Mouse (Mus musculus): ENCODE measurements around the gene Bag1. TPM values are rescaled to one million over a fixed set of nuclear protein-coding genes. Genes with fewer than 3 reads are reported as not detected.
"Not testable (repeated sequence)": the region's sequence is repeated elsewhere in the genome, so short reads cannot be mapped to it uniquely, and the experiment has no call there.

The Bag1 gene
- polyA plus RNA-seq, 1 experiment from 2014 or later = 239 TPM

DNA sequence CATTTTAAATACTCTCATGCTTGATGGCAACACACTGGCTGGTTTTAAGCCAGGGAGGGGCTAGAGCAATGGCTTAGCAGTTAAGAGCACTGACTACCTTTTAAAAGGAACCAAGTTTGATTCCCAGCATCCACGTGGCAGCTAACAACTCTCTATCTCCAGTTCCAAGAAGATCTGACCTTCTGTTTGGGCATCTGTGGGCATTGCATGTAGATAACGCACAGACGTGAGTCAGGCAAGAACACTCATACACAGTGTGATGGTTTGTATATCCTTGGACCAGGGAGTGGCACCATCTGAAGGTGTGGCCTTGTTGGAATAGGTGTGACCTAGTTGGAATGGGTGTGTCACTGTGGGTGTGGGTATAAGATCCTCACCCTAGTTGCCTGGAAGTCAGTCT, 13.7 kb downstream of the Bag1 start:
- ATAC-seq (ENCODE audit: insufficient number of reproducible peaks, insufficient read depth, low FRiP score, low TSS enrichment, low read depth); H3K27ac ChIP-seq; H3K4me1 ChIP-seq (replicated peaks); H3K4me3 ChIP-seq (replicated peaks); H3K9me3 ChIP-seq; H3K4me2 ChIP-seq; H3K9ac ChIP-seq (replicated peaks); H3K27me3 ChIP-seq: not testable (repeated sequence)
- peaks cover 77% of the 10 kb centered on the region for H3K36me3 ChIP-seq
- WGBS = 89% methylated on average over 3 of the region's 3 CpGs

DNA sequence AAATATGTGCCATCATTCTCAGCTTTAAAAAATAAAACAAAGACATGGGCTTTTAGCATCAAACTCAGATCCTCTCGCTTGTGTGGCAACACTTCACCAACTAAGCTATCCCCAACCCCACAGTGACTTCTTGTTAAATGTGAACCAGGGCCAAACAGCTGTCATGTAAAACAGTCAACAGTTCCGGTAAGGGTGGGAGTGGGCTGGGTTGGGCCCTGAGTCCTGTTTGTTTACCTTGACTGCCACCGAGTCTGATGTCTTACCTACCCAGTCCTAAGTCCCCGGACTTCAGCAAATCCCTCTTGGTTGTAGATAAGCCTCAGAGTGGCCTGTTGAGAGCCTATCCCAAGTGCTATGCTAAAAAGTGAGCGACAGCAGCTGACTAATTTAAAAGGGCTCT, 14.4 kb downstream of the Bag1 start:
- H3K36me3 ChIP-seq = peaks cover 70% of the 10 kb centered on the region
- H3K27me3 ChIP-seq = no peaks in the 10 kb centered on the region
- H3K4me3 ChIP-seq (replicated peaks) = no peak overlapping the region
- ATAC-seq (ENCODE audit: insufficient number of reproducible peaks, insufficient read depth, low FRiP score, low TSS enrichment, low read depth) = no peak
- no peak overlapping the region for H3K4me2 ChIP-seq
- H3K9me3 ChIP-seq = no peaks in the 10 kb centered on the region
- no peak overlapping the region for H3K9ac ChIP-seq (replicated peaks)
- no peak overlapping the region for H3K27ac ChIP-seq
- WGBS = 91% methylated on average over 5 of the region's 5 CpGs
- no peaks in the 10 kb centered on the region for H3K4me1 ChIP-seq (replicated peaks)

DNA sequence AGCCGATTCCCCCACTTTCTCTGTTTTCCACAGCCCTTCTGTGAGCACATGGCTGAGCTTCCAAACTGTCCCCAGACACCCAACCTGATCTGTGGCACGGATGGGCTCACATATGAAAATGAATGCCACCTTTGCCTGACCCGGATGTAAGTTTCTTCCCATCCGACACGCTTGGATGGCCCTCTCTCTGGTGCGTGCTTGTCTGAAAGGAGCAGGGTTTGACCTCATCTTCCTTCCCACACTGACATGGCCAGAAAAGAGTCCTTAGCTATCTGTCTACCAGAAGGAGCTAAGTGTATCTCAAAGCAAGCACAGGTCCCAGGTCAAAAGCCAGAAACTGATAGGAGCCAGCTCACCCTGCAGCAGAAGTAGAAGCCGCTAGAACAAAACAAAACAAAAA, 19.0 kb downstream of the Bag1 start:
- no peak overlapping the region for H3K9ac ChIP-seq (replicated peaks)
- no peaks in the 10 kb centered on the region for H3K9me3 ChIP-seq
- no peak for ATAC-seq (ENCODE audit: insufficient number of reproducible peaks, insufficient read depth, low FRiP score, low TSS enrichment, low read depth)
- H3K4me1 ChIP-seq (replicated peaks) = no peaks in the 10 kb centered on the region
- WGBS = 85% methylated on average over 7 of the region's 7 CpGs
- no peak overlapping the region for H3K4me3 ChIP-seq (replicated peaks)
- no peak overlapping the region for H3K4me2 ChIP-seq
- no peak overlapping the region for H3K27ac ChIP-seq
- H3K27me3 ChIP-seq = no peaks in the 10 kb centered on the region
- peaks cover 26% of the 10 kb centered on the region for H3K36me3 ChIP-seq

DNA sequence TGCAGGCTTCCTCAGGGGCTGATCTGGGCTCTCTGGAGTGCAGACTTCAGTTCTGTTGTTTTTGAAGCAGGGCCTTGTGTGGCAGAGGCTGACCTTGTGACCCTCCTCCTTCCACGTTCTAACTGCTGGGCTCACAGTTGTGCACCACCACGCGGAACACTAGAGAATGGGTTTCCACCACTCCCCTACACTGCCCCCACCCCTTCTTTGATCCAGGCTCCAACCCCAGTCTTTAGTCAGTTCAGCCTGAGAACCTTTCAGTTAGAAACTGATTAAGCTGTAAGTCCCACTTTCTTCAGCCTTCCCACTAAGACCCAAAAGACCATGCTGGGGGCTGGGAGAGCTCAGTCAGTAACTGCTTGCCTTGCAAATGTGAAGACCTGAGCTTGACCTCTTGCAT, 22.5 kb downstream of the Bag1 start:
- no peaks in the 10 kb centered on the region for H3K27me3 ChIP-seq
- WGBS = 63% methylated on average over 3 of the region's 3 CpGs
- H3K4me1 ChIP-seq (replicated peaks) = no peaks in the 10 kb centered on the region
- no peak overlapping the region for H3K9ac ChIP-seq (replicated peaks)
- no peaks in the 10 kb centered on the region for H3K9me3 ChIP-seq
- H3K36me3 ChIP-seq = no peaks in the 10 kb centered on the region
- H3K4me3 ChIP-seq (replicated peaks) = no peak overlapping the region
- no peak overlapping the region for H3K27ac ChIP-seq
- no peak for ATAC-seq (ENCODE audit: insufficient number of reproducible peaks, insufficient read depth, low FRiP score, low TSS enrichment, low read depth)
- H3K4me2 ChIP-seq = no peak overlapping the region

DNA sequence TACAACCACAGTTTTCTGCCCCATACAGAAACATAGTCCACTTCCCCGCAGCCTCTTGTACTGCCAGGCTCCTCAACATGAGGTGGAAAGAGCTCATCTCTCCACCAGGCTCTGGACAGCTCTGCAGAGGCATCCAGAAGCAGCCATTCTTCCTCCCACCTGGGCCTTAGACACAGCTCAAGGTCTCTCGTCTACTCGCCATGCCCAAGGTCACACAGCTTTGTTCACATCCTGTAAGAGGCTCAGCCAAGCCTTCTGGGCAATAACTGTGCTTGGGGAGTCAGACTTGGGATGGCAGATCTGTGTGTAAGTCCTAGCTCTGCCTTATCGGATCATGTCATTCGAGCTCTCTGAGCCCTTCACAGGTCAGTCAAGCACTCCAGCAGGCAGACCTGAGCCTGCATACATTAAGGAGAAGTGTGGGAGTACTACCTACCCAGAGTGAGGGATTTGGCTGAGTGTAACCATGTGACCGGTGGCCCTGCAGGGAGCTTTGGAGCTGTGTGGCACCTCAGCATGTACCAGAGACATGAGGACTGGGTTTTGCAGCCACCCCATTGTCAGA, 24.9 kb downstream of the Bag1 start:
- H3K4me2 ChIP-seq = no peak overlapping the region
- 72% methylated on average over 6 of the region's 6 CpGs for WGBS
- H3K4me3 ChIP-seq (replicated peaks) = no peak overlapping the region
- H3K27me3 ChIP-seq = no peaks in the 10 kb centered on the region
- no peak overlapping the region for H3K27ac ChIP-seq
- H3K9me3 ChIP-seq = no peaks in the 10 kb centered on the region
- H3K36me3 ChIP-seq = no peaks in the 10 kb centered on the region
- no peak overlapping the region for H3K9ac ChIP-seq (replicated peaks)
- no peaks in the 10 kb centered on the region for H3K4me1 ChIP-seq (replicated peaks)
- ATAC-seq (ENCODE audit: insufficient number of reproducible peaks, insufficient read depth, low FRiP score, low TSS enrichment, low read depth) = no peak

DNA sequence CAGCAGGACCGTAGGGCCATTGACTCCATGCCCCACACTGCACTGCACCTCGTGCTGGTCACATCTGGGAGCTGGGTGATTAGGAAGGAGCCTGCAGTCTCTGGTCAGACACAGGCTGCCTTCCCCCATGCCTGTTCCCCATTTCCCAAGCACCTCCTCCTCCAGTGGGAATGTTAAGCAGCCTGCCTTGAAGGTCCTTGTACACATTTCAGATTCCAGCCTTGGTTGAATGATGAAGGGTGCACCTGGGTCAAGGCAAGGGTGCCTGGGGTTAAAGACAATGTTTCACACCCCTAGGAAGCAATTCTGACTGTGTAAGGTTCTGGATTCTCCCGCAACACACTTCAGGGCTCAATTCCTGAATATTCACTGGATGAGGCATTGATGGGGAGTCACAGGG, 26.8 kb downstream of the Bag1 start:
- H3K4me2 ChIP-seq = no peak overlapping the region
- no peaks in the 10 kb centered on the region for H3K4me1 ChIP-seq (replicated peaks)
- H3K27ac ChIP-seq = no peak overlapping the region
- 61% methylated on average over 3 of the region's 3 CpGs for WGBS
- no peaks in the 10 kb centered on the region for H3K27me3 ChIP-seq
- no peak overlapping the region for H3K4me3 ChIP-seq (replicated peaks)
- no peaks in the 10 kb centered on the region for H3K36me3 ChIP-seq
- H3K9me3 ChIP-seq = no peaks in the 10 kb centered on the region
- no peak overlapping the region for H3K9ac ChIP-seq (replicated peaks)
- ATAC-seq (ENCODE audit: insufficient number of reproducible peaks, insufficient read depth, low FRiP score, low TSS enrichment, low read depth) = no peak

DNA sequence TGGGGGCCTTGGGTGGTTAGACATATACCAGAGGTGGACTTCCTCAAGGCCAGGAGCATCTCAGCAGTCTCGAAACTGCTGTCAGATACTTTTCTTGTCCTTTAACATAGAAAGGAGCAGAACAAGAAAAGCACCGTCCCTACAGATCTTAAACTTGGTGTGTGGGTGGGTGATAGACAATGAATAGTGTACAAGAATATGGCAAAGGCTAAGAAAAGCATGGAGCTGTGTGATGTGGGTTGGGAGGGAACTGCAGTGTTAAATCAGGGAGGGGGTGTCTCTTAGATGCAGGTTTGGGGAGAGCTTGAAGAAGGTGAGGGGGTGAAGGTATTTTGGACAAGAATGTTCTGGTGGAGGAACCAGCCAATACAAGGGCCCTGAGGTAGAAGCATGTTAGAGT, 27.5 kb downstream of the Bag1 start:
- no peak overlapping the region for H3K27ac ChIP-seq
- no peak overlapping the region for H3K9ac ChIP-seq (replicated peaks)
- H3K4me3 ChIP-seq (replicated peaks) = no peak overlapping the region
- no peaks in the 10 kb centered on the region for H3K9me3 ChIP-seq
- no peaks in the 10 kb centered on the region for H3K36me3 ChIP-seq
- H3K4me2 ChIP-seq = no peak overlapping the region
- no peaks in the 10 kb centered on the region for H3K27me3 ChIP-seq
- no peak for ATAC-seq (ENCODE audit: insufficient number of reproducible peaks, insufficient read depth, low FRiP score, low TSS enrichment, low read depth)
- 84% methylated on average over 2 of the region's 2 CpGs for WGBS
- H3K4me1 ChIP-seq (replicated peaks) = no peaks in the 10 kb centered on the region

DNA sequence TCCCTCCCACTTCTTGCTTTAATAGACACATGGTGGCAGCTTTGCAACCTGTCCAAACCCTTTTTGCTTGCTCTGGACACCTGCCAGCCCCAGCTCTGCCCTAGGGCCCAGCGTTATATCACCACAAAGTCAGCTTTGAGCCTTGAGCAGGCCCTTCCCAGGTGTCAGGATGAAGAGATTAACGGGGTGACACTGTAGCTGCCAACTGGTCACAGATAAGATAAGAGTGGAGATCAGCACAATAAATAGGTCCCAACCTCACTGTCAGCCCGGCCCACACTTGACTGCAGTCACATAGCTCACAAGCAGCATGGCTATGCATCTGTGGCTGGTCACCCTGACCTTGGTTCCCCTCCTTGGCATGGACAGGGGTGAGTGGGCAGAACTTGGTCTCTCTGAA, 28.3 kb downstream of the Bag1 start, which contains the start of gene Spink4:
Spink4 (plus strand) TSS at position 268 of the 400 bp plus-strand sequence.
- Histone ChIP-seq H3K4me1 (replicated peaks) (no peaks in the 10 kb centered on the region), H3K36me3 (no peaks in the 10 kb centered on the region), H3K27me3 (no peaks in the 10 kb centered on the region), H3K27ac (no peak within 1 kb of the TSS), H3K9ac (replicated peaks) (no peak within 1 kb of the TSS), H3K9me3 (no peaks in the 10 kb centered on the region), H3K4me2 (no peak within 1 kb of the TSS), H3K4me3 (replicated peaks) (no peak within 1 kb of the TSS)
- ATAC-seq (ENCODE audit: insufficient number of reproducible peaks, insufficient read depth, low FRiP score, low TSS enrichment, low read depth) = no peak
- WGBS = 43% methylated on average over 3 of the region's 3 CpGs

DNA sequence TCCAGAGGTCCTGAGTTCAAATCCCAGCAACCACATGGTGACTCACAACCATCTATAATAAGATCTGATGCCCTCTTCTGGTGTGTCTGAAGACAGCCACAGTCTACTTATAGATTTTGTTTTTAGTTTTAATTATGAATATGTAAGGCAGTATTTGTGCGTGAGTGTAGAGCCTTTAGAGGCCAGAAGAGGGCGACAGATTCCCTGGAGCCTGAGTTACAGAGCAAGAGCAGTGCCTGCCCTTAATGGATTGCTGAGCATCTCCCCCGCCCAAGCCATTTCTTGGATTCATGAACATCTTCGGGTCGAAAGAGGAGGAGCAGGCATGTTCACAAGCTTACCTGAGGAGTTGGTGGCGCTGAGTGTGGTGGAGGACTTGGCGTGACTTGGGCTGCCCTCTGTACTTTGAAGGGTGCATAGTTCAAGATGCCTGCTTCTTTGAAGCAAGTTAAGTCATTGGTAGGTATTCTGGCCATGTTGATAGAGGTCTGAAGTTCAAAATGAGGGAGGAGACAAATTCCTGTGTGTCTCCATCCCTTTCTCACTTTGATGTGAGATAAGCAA, 31.4 kb downstream of the Bag1 start:
- H3K4me3 ChIP-seq (replicated peaks) = no peak overlapping the region
- H3K9ac ChIP-seq (replicated peaks) = no peak overlapping the region
- no peaks in the 10 kb centered on the region for H3K4me1 ChIP-seq (replicated peaks)
- H3K36me3 ChIP-seq = no peaks in the 10 kb centered on the region
- 91% methylated on average over 7 of the region's 7 CpGs for WGBS
- H3K27me3 ChIP-seq = no peaks in the 10 kb centered on the region
- H3K4me2 ChIP-seq = no peak overlapping the region
- no peaks in the 10 kb centered on the region for H3K9me3 ChIP-seq
- no peak overlapping the region for H3K27ac ChIP-seq
- no peak for ATAC-seq (ENCODE audit: insufficient number of reproducible peaks, insufficient read depth, low FRiP score, low TSS enrichment, low read depth)

DNA sequence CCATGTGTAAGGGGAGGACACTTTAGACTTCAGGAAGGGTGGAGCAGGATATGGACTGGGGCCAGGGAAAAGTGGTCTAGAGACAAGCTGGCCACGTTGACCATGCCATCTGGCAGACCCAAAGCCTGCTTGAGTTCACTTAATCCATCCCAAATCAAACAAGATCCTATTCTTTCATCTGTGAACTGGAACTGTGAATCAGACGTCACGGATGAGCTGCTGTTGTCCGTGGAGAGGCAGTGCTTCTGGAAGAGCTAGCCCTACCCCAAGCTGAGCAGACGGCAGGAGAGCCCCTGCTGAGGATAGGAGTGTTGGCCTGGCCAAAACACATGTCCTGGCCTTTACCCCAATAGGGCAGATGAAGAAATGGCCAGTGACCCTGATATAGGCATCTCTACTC, 32.1 kb downstream of the Bag1 start:
- no peak for ATAC-seq (ENCODE audit: insufficient number of reproducible peaks, insufficient read depth, low FRiP score, low TSS enrichment, low read depth)
- Histone ChIP-seq H3K4me2 (no peak overlapping the region), H3K36me3 (no peaks in the 10 kb centered on the region), H3K9ac (replicated peaks) (no peak overlapping the region), H3K27ac (no peak overlapping the region), H3K4me1 (replicated peaks) (no peaks in the 10 kb centered on the region), H3K27me3 (no peaks in the 10 kb centered on the region), H3K9me3 (no peaks in the 10 kb centered on the region), H3K4me3 (replicated peaks) (no peak overlapping the region)
- 81% methylated on average over 5 of the region's 5 CpGs for WGBS

DNA sequence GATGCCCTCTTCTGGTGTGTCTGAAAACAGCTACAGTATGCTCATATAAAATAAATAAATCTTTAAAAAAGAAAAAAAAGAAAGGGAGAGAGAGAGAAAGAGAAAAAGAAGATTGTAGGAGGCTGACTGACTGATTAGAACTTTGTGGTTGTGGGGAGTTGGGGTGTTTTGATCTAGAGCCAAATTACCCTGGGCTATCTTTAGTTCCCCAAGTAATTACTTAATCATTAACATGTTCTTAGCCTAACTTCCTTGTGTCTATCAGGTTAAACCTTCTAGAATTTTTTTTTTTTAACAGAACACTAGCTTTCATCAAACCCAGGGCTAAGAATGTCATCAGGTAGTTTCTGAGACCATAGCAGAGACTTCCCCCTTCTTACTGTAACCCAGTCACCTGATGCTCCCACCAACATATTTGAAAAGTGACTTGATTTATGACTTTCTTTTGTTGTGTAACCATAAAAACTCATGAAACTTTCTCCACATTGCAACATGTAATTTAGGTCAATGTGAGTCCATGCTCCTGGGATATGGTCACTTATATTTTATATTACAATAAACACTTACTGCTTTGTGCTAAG, 33.7 kb downstream of the Bag1 start:
- Histone ChIP-seq H3K4me2 (no peak overlapping the region), H3K9me3 (no peaks in the 10 kb centered on the region), H3K27me3 (no peaks in the 10 kb centered on the region), H3K9ac (replicated peaks) (no peak overlapping the region), H3K4me1 (replicated peaks) (no peaks in the 10 kb centered on the region), H3K4me3 (replicated peaks) (no peak overlapping the region), H3K36me3 (no peaks in the 10 kb centered on the region), H3K27ac (no peak overlapping the region)
- no peak for ATAC-seq (ENCODE audit: insufficient number of reproducible peaks, insufficient read depth, low FRiP score, low TSS enrichment, low read depth)
